ENCODE assay signal across 11 mouse cellular contexts in the genomic region with DNA sequence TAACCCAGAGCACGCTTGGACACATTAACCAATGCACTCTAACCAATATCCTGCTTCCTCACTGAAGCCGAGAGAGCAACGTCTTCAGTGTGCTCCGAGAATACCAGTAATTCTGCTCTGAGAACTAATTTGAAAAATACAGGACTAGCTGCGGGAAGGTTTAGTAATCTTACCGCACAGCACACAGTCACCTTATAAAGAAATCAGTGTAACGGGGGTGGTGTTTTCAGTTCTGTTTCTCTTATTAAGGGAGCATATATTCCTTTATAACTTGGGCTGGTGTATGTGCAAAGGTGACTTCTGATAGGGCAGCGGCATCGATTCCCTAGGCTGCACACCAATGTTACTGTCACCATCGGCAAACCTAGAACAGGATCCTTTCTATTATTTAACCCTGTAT. TPM values are rescaled to one million over a fixed set of nuclear protein-coding genes. Genes with fewer than 3 reads are reported as not detected.
A peak's percentile ranks its signal among the peaks of the same experiment; 100 is the strongest.
DNase-seq lines count a peak whose midpoint lies in the region; ATAC-seq and TF ChIP-seq lines count a peak whose summit lies in the region.
"Had no signal": no experiment of that assay in that cellular context is flagged by ENCODE, and none has a peak within 500 bp of the region (broad histone marks: within the 10 kb centered on the region; RNA-seq: fewer than 3 reads in every experiment).

No protein-coding gene starts in this region.

- no peak overlapping the region for H3K4me3 ChIP-seq in heart, embryonic 16.5 days (ENCODE audit: low read length)
- H3K4me3 ChIP-seq in bone marrow macrophage, adult 2 months (ENCODE audit: insufficient read depth, low read length), result peak overlapping the region; percentile 34
- H3K4me3 ChIP-seq in hindbrain, embryonic 12.5 days, result peak overlapping the region; percentile 10
- peak overlapping the region; percentile 27 for H3K4me3 ChIP-seq in midbrain, embryonic 14.5 days (replicated peaks; ENCODE audit: low read depth, low read length)

- H3K4me1 ChIP-seq in heart, embryonic 16.5 days (ENCODE audit: control insufficient read depth, insufficient read depth, low read length), result peaks cover 54% of the 10 kb centered on the region
- peaks cover 44% of the 10 kb centered on the region for H3K4me1 ChIP-seq in bone marrow macrophage, adult 2 months (ENCODE audit: control insufficient read depth, insufficient read depth, low read length)
- peaks cover 58% of the 10 kb centered on the region for H3K4me1 ChIP-seq in hindbrain, embryonic 12.5 days
- peaks cover 56% of the 10 kb centered on the region for H3K4me1 ChIP-seq in midbrain, embryonic 14.5 days (ENCODE audit: control insufficient read depth, insufficient read depth, low read length)

- no peak for ATAC-seq in heart, embryonic 16.5 days (replicated peaks; ENCODE audit: extremely low read depth, insufficient read depth, low FRiP score)
- ATAC-seq in hindbrain, embryonic 12.5 days (ENCODE audit: low FRiP score), result no peak
- ATAC-seq in midbrain, embryonic 14.5 days (ENCODE audit: low FRiP score, low TSS enrichment), result no peak
- ATAC-seq: CD4-positive, CD25-positive, alpha-beta regulatory T cell, adult 4 months had no signal

- H3K4me2 ChIP-seq in heart, embryonic 16.5 days (ENCODE audit: low read depth, low read length), result peak overlapping the region; percentile 26; the same call in 1 of the 2 replicates
- H3K4me2 ChIP-seq in hindbrain, embryonic 12.5 days (replicated peaks), result peak overlapping the region; percentile 48
- peak overlapping the region; percentile 52 for H3K4me2 ChIP-seq in midbrain, embryonic 14.5 days (ENCODE audit: low read length)

- H3K9me3 ChIP-seq in heart, embryonic 16.5 days (replicated peaks; ENCODE audit: control insufficient read depth, low read length), result no peaks in the 10 kb centered on the region
- H3K9me3 ChIP-seq in hindbrain, embryonic 12.5 days (replicated peaks), result no peaks in the 10 kb centered on the region
- no peaks in the 10 kb centered on the region for H3K9me3 ChIP-seq in midbrain, embryonic 14.5 days (ENCODE audit: control insufficient read depth, low read length)

- TF ChIP-seq CTCF in bone marrow macrophage, adult 2 months (IDR thresholded peaks at IDR 0.05; ENCODE audit: low read depth, low read length), result no peak

- no peak for TF ChIP-seq POLR2A in bone marrow macrophage, adult 2 months (IDR thresholded peaks at IDR 0.05; ENCODE audit: borderline replicate concordance, low read depth, low read length)

- no peak overlapping the region for H3K27ac ChIP-seq in heart, embryonic 16.5 days (ENCODE audit: low read length)
- H3K27ac ChIP-seq in bone marrow macrophage, adult 2 months (ENCODE audit: insufficient read depth, low read depth, low read length), result no peak overlapping the region; the same call in 1 of the 2 replicates
- no peak overlapping the region for H3K27ac ChIP-seq in hindbrain, embryonic 12.5 days
- 0 out of 2 replicates have a peak overlapping the region, but pooled peaks have one; percentile 20 for H3K27ac ChIP-seq in midbrain, embryonic 14.5 days (replicated peaks; ENCODE audit: low read depth, low read length)
- H3K27ac ChIP-seq: liver, embryonic 14.5 days had no signal

- WGBS in heart, embryonic 16.5 days, result 67% methylated on average over 10 of the region's 10 CpGs
- WGBS in hindbrain, embryonic 12.5 days, result 56% methylated on average over 10 of the region's 10 CpGs
- 49% methylated on average over 10 of the region's 10 CpGs for WGBS in midbrain, embryonic 14.5 days

- DNase-seq in heart, postnatal 14 days, result no peak
- no peak for DNase-seq in midbrain, embryonic 14.5 days
- DNase-seq in cerebellum, postnatal 4 days (ENCODE audit: low spot score in 2 of 2), result no peak
- DNase-seq in right cerebral cortex, adult 2 months (ENCODE audit: low spot score in 2 of 2), result no peak
- no peak for DNase-seq in heart, postnatal 4 days
- DNase-seq: heart, postnatal 10 days had no signal

- no peaks in the 10 kb centered on the region for H3K36me3 ChIP-seq in heart, embryonic 16.5 days (ENCODE audit: control insufficient read depth, insufficient read depth)
- no peaks in the 10 kb centered on the region for H3K36me3 ChIP-seq in hindbrain, embryonic 12.5 days
- H3K36me3 ChIP-seq in midbrain, embryonic 14.5 days (ENCODE audit: control insufficient read depth, insufficient read depth, low read length), result no peaks in the 10 kb centered on the region

- no peaks in the 10 kb centered on the region for H3K27me3 ChIP-seq in heart, embryonic 16.5 days (ENCODE audit: control insufficient read depth, insufficient read depth, low read length)
- H3K27me3 ChIP-seq in hindbrain, embryonic 12.5 days, result no peaks in the 10 kb centered on the region
- H3K27me3 ChIP-seq in midbrain, embryonic 14.5 days (ENCODE audit: control insufficient read depth, insufficient read depth, low read length), result no peaks in the 10 kb centered on the region

- no peak overlapping the region for H3K9ac ChIP-seq in heart, embryonic 16.5 days (ENCODE audit: low read length)
- 0 out of 2 replicates have a peak overlapping the region, but pooled peaks have one; percentile 8 for H3K9ac ChIP-seq in hindbrain, embryonic 12.5 days
- peak overlapping the region; percentile 23; the same call in 1 of the 2 replicates for H3K9ac ChIP-seq in midbrain, embryonic 14.5 days (replicated peaks; ENCODE audit: low read length)
- H3K9ac ChIP-seq: liver, embryonic 14.5 days had no signal

- intact Hi-C loops in heart, postnatal 14 days (cut with DNase I), result no loop called here

RNA-seq across cellular contexts. Expression of gene Arid1b, which starts 5.9 kb away (rescaled TPM):
- 7.1 TPM in 2 replicates for polyA plus RNA-seq in heart, embryonic 16.5 days (2015; fragmentation: Nextera tagmentation; extraction: Ambion mirVana)
- 10 to 100 TPM; 33.6 to 36.6 TPM for total RNA-seq in heart, postnatal 14 days (2021)
- polyA plus RNA-seq in bone marrow macrophage, adult 2 months (2012; ENCODE audit: insufficient read depth, insufficient read length, missing spikeins), result 21.0 and 25.8 TPM in 2 replicates
- 22.3 and 22.6 TPM in 2 replicates for polyA plus RNA-seq in hindbrain, embryonic 12.5 days (2016; fragmentation: Nextera tagmentation; extraction: Ambion mirVana)
- polyA plus RNA-seq in midbrain, embryonic 14.5 days (2014; fragmentation: Nextera tagmentation; extraction: Ambion mirVana), result 22.8 and 23.8 TPM in 2 replicates
- 10 to 100 TPM; 40.5 to 41.6 TPM for total RNA-seq in heart, postnatal 4 days (2021)
